Mouse (Mus musculus) heart, embryonic 13.5 days (tissue): ENCODE data around the gene Adamtsl5. TPM values are rescaled to one million over a fixed set of nuclear protein-coding genes. Genes with fewer than 3 reads are reported as not detected.

Source experiments
- ATAC-seq: fragments of 200-750 bp; cut with Nextera tagmentation; 2 replicates; pipeline ENCODE4 v1.8.0; 2017; ENCODE audit warnings: moderate TSS enrichment; ENCODE audit not compliant: insufficient number of reproducible peaks, low FRiP score, low TSS enrichment; ENCODE audit errors: extremely low read depth
- H3K27ac ChIP-seq: fragments of 300-500 bp; sonication (generic); replicated peaks from 2 replicates; pipeline ENCODE4 v1.5.1; 2015; ENCODE audit warnings: moderate library complexity, mild to moderate bottlenecking, inconsistent platforms
- H3K27me3 ChIP-seq: fragments of 300-500 bp; sonication (generic); replicated peaks from 2 replicates; pipeline ENCODE4 v1.6.1; 2015; ENCODE audit warnings: mild to moderate bottlenecking, inconsistent platforms
- H3K36me3 ChIP-seq: fragments of 300-500 bp; sonication (generic); 2 replicates; pipeline ENCODE4 v1.6.1; 2015; ENCODE audit warnings: mild to moderate bottlenecking, inconsistent platforms
- H3K4me1 ChIP-seq: fragments of 300-500 bp; sonication (generic); 2 replicates; pipeline ENCODE4 v1.6.1; 2015; ENCODE audit warnings: inconsistent platforms
- H3K4me2 ChIP-seq: fragments of 300-500 bp; sonication (generic); 2 replicates; pipeline ENCODE4 v1.6.1; 2015; ENCODE audit warnings: inconsistent platforms, mild to moderate bottlenecking, moderate library complexity
- H3K4me3 ChIP-seq: fragments of 300-500 bp; sonication (generic); 2 replicates; pipeline ENCODE4 v1.5.1; 2015; ENCODE audit warnings: moderate library complexity, mild to moderate bottlenecking, inconsistent platforms
- H3K9ac ChIP-seq: fragments of 300-500 bp; sonication (generic); 2 replicates; pipeline ENCODE4 v1.6.1; 2015; ENCODE audit warnings: inconsistent platforms, mild to moderate bottlenecking, moderate library complexity
- H3K9me3 ChIP-seq: fragments of 300-500 bp; sonication (generic); 2 replicates; pipeline ENCODE4 v1.6.1; 2016; ENCODE audit warnings: inconsistent platforms
- WGBS: fragments of 180-500 bp; shearing (Covaris S2); methylation state at CpG from one replicate; pipeline ENCODE4 v1.1.7; 2015; ENCODE audit warnings: mixed read lengths; 5-methylcytosine and 5-hydroxymethylcytosine counted together
- polyA plus RNA-seq: library from polyadenylated mRNA; unstranded; fragments of >200 nt; fragmentation: Nextera tagmentation; extraction: Ambion mirVana; gene quantifications from 2 replicates; pipeline ENCODE4 v1.2.1, GENCODE M21; 2015

Gene Adamtsl5
- polyA plus RNA-seq, 1 experiment from 2014 or later, result 6.5 TPM

GRCm38 (mm10) chr10:80341491-80342304 lies 6.5 kb downstream of the Adamtsl5 start:
- peak overlapping the region; percentile 42 for H3K4me3 ChIP-seq
- H3K9ac ChIP-seq, result peak overlapping the region; percentile 28; the same call in 1 of the 2 replicates
- H3K4me2 ChIP-seq, result peak overlapping the region; percentile 64
- peaks cover 48% of the 10 kb centered on the region for H3K4me1 ChIP-seq
- 6% methylated on average over 46 of the region's 47 CpGs for WGBS
- H3K9me3 ChIP-seq, result no peaks in the 10 kb centered on the region
- no peaks in the 10 kb centered on the region for H3K36me3 ChIP-seq
- no peak overlapping the region for H3K27ac ChIP-seq
- ATAC-seq, result no peak
- peaks cover 92% of the 10 kb centered on the region for H3K27me3 ChIP-seq

GRCm38 (mm10) chr10:80341026-80341425 lies 7.2 kb downstream of the Adamtsl5 start:
- no peaks in the 10 kb centered on the region for H3K36me3 ChIP-seq
- WGBS, result 21% methylated on average over 21 of the region's 21 CpGs
- no peak overlapping the region for H3K9ac ChIP-seq
- H3K27ac ChIP-seq, result no peak overlapping the region
- H3K27me3 ChIP-seq, result peaks cover 92% of the 10 kb centered on the region
- peaks cover 48% of the 10 kb centered on the region for H3K4me1 ChIP-seq
- H3K4me2 ChIP-seq, result no peak overlapping the region
- ATAC-seq, result no peak
- no peaks in the 10 kb centered on the region for H3K9me3 ChIP-seq
- H3K4me3 ChIP-seq, result no peak overlapping the region

GRCm38 (mm10) chr10:80339941-80340750 lies 8.1 kb downstream of the Adamtsl5 start:
- Histone ChIP-seq H3K27ac (no peak overlapping the region), H3K27me3 (peaks cover 92% of the 10 kb centered on the region), H3K4me1 (peaks cover 43% of the 10 kb centered on the region), H3K9me3 (no peaks in the 10 kb centered on the region), H3K9ac (no peak overlapping the region), H3K4me2 (peak overlapping the region; percentile 38), H3K4me3 (no peak overlapping the region), H3K36me3 (no peaks in the 10 kb centered on the region)
- WGBS, result 26% methylated on average over 19 of the region's 19 CpGs
- no peak for ATAC-seq

- no peak overlapping the region for H3K9ac ChIP-seq
- H3K4me1 ChIP-seq, result peaks cover 5% of the 10 kb centered on the region
- no peaks in the 10 kb centered on the region for H3K9me3 ChIP-seq
- 88% methylated on average over 12 of the region's 12 CpGs for WGBS
- no peak overlapping the region for H3K4me3 ChIP-seq
- H3K36me3 ChIP-seq, result no peaks in the 10 kb centered on the region
- H3K27me3 ChIP-seq, result peaks cover 82% of the 10 kb centered on the region
- no peak for ATAC-seq
- H3K27ac ChIP-seq, result no peak overlapping the region
- H3K4me2 ChIP-seq, result no peak overlapping the region
Observed at GRCm38 (mm10) chr10:80336263-80336662, 11.9 kb downstream of the Adamtsl5 start.

- peak overlapping the region; percentile 95; the same call in 1 of the 2 replicates for H3K4me2 ChIP-seq
- peaks cover 69% of the 10 kb centered on the region for H3K27me3 ChIP-seq
- no peak overlapping the region for H3K27ac ChIP-seq
- H3K4me3 ChIP-seq, result no peak overlapping the region
- H3K9ac ChIP-seq, result no peak overlapping the region
- no peaks in the 10 kb centered on the region for H3K36me3 ChIP-seq
- ATAC-seq, result no peak
- 78% methylated on average over 5 of the region's 5 CpGs for WGBS
- H3K4me1 ChIP-seq, result peaks cover 22% of the 10 kb centered on the region
- no peaks in the 10 kb centered on the region for H3K9me3 ChIP-seq
Observed at GRCm38 (mm10) chr10:80332525-80332989, 15.7 kb downstream of the Adamtsl5 start.

- peaks cover 22% of the 10 kb centered on the region for H3K4me1 ChIP-seq
- H3K4me2 ChIP-seq, result peak overlapping the region; percentile 95
- no peak for ATAC-seq
- H3K27me3 ChIP-seq, result peaks cover 69% of the 10 kb centered on the region
- 39% methylated on average over 10 of the region's 10 CpGs for WGBS
- no peaks in the 10 kb centered on the region for H3K9me3 ChIP-seq
- no peak overlapping the region for H3K4me3 ChIP-seq
- no peak overlapping the region for H3K27ac ChIP-seq
- no peaks in the 10 kb centered on the region for H3K36me3 ChIP-seq
- 0 out of 2 replicates have a peak overlapping the region, but pooled peaks have one; percentile 20 for H3K9ac ChIP-seq
Observed at GRCm38 (mm10) chr10:80331636-80332524, 16.3 kb downstream of the Adamtsl5 start.

- Histone ChIP-seq H3K27me3 (peaks cover 66% of the 10 kb centered on the region), H3K9ac (peak overlapping the region; percentile 81; the same call in 1 of the 2 replicates), H3K36me3 (no peaks in the 10 kb centered on the region), H3K27ac (no peak overlapping the region), H3K4me1 (peaks cover 22% of the 10 kb centered on the region), H3K4me3 (peak overlapping the region; percentile 57), H3K4me2 (peak overlapping the region; percentile 95), H3K9me3 (no peaks in the 10 kb centered on the region)
- ATAC-seq, result no peak
- 49% methylated on average over 2 of the region's 2 CpGs for WGBS
Observed at GRCm38 (mm10) chr10:80330888-80331287, 17.3 kb downstream of the Adamtsl5 start.

GRCm38 (mm10) chr10:80330084-80330483 lies 18.1 kb downstream of the Adamtsl5 start:
- ATAC-seq, result no peak
- peaks cover 66% of the 10 kb centered on the region for H3K27me3 ChIP-seq
- H3K9me3 ChIP-seq, result no peaks in the 10 kb centered on the region
- H3K27ac ChIP-seq, result no peak overlapping the region
- H3K4me2 ChIP-seq, result peak overlapping the region; percentile 95
- peaks cover 22% of the 10 kb centered on the region for H3K4me1 ChIP-seq
- H3K4me3 ChIP-seq, result peak overlapping the region; percentile 57
- peak overlapping the region; percentile 81 for H3K9ac ChIP-seq
- H3K36me3 ChIP-seq, result no peaks in the 10 kb centered on the region
- WGBS, result under 1% methylated on average over 29 of the region's 41 CpGs

GRCm38 (mm10) chr10:80329273-80330081 lies 18.7 kb downstream of the Adamtsl5 start, which contains the start of the genes Pcsk4 and Reep6:
TSS of gene Pcsk4 (minus strand) at chr10:80329498.
TSS of gene Reep6 (plus strand) at chr10:80329953.
- peaks cover 22% of the 10 kb centered on the region for H3K4me1 ChIP-seq
- peaks cover 70% of the 10 kb centered on the region for H3K27me3 ChIP-seq
- no peaks in the 10 kb centered on the region for H3K36me3 ChIP-seq
- H3K9me3 ChIP-seq, result no peaks in the 10 kb centered on the region
- peak within 1 kb of the TSS; percentile 57 for H3K4me3 ChIP-seq
- peak; percentile 92 for ATAC-seq
- H3K9ac ChIP-seq, result peak within 1 kb of the TSS; percentile 81
- no peak within 1 kb of the TSS for H3K27ac ChIP-seq
- WGBS, result 3% methylated on average over 36 of the region's 36 CpGs
- peak within 1 kb of the TSS; percentile 95 for H3K4me2 ChIP-seq

- H3K36me3 ChIP-seq, result no peaks in the 10 kb centered on the region
- H3K27ac ChIP-seq, result no peak overlapping the region
- H3K4me3 ChIP-seq, result no peak overlapping the region
- no peak overlapping the region for H3K4me2 ChIP-seq
- H3K9me3 ChIP-seq, result no peaks in the 10 kb centered on the region
- H3K4me1 ChIP-seq, result peaks cover 29% of the 10 kb centered on the region
- 77% methylated on average over 21 of the region's 21 CpGs for WGBS
- H3K27me3 ChIP-seq, result peaks cover 45% of the 10 kb centered on the region
- H3K9ac ChIP-seq, result no peak overlapping the region
- no peak for ATAC-seq
Observed at GRCm38 (mm10) chr10:80325045-80325444, 23.2 kb downstream of the Adamtsl5 start.
